Mouse (Mus musculus) brain, embryonic 18.5 days (tissue): ENCODE measurements around the gene Pgk1.
"Not testable (repeated sequence)": the region's sequence is repeated elsewhere in the genome, so short reads cannot be mapped to it uniquely, and the experiment has no call there.

ENCODE experiments used
- DNase-seq: peaks from one replicate; pipeline ENCODE4 v3.0.0-alpha.2; 2012; ENCODE audit warnings: low read depth, low spot score

The Pgk1 gene

GRCm38 (mm10) chrX:106186713-106187649 is at the start of gene Pgk1:
Gene Pgk1 (plus strand): TSS chrX:106187100.
- DNase-seq: peak; percentile 92

DNA sequence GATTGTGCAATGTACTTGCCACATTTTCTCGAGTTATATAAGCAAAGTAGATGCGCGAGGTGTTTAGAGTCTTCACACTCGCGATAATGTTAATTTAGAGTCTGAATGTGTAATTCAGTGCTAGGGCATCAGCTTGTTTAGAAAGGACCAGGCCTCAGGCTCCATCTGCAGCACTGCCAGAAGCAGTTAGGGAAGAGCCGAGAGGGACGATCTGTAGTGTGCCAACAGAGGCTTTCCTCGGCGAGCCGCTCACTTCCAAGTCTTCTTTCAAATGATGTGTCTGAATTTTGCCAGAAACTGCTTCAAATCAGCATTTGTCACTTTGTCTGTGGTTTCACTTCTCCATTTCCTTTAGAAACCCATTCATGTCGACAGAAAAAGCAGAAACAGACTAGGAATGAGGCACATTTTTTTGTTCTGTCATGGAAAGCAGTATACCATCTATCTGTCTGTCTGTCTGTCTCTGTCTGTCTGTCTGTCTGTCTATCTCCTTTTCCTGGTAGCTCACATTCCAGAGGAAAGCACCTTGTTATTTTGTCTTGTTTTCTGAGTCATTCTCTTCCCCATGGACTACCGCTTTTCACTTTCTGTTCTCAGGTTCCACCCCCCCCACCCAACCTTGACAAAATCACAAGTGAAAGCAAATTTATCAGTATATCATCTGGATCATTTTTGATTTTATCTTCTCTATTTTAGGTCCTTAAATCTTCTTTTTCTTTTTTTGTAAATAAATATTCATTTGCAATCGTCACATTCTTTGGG is 47.4 kb upstream of the Pgk1 start:
- DNase-seq: no peak

GRCm38 (mm10) chrX:106142936-106143335 is 44.0 kb upstream of the Pgk1 start, which contains the start of gene Tlr13:
Gene Tlr13 (plus strand): TSS chrX:106143204.
- DNase-seq: no peak

- DNase-seq: no peak
These were observed 38.7 kb upstream of the Pgk1 start for GRCm38 (mm10) chrX:106148185-106148584.

GRCm38 (mm10) chrX:106149460-106149859 is 37.4 kb upstream of the Pgk1 start:
- no peak for DNase-seq

- DNase-seq: no peak
These were observed 32.7 kb upstream of the Pgk1 start for GRCm38 (mm10) chrX:106154180-106154586.

GRCm38 (mm10) chrX:106155892-106156291 is 31.0 kb upstream of the Pgk1 start:
- no peak for DNase-seq

DNA sequence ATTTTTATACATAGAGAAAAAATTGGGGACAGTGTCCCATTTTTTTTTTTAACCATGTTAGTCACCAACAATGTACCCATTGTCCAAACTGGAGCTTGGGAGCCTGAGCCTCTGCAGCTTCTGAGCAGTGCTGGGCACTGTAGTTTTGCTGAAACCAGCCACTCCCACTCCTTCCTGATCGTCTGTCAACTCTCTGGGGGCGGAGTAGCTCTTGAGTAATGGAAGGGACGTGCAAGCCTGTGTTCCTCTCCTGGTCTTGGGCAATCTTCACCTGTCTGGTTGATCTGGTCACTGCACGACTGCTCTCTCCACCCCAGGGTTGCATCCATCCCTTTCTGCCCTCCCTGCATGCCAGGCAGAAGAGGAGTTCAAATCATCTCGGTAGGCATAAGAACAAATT is 22.9 kb upstream of the Pgk1 start:
- DNase-seq: no peak

DNA sequence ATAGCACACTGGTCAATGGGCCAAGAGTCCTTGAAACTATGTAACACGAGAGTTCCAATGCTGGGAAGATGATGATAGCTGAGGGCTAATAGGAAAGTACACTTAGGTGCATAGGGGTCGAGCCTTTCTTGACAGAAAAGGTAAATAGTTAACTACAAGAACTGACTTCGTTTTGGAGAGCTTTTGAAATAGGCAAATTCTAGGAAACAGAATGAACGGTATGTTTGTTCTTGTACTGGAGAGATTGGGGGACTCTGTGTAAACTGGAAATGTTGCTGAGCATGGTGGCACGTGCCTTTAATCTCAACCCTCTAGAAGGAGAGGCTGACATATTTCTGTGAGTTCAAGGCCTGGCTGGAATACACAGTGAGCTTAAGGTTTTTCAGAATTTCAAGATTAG is 22.3 kb upstream of the Pgk1 start:
- no peak for DNase-seq

- DNase-seq: no peak
These were observed 21.8 kb upstream of the Pgk1 start for GRCm38 (mm10) chrX:106165089-106165488.

- peak; percentile 56 for DNase-seq
These were observed 15.6 kb upstream of the Pgk1 start for GRCm38 (mm10) chrX:106171106-106171852.

GRCm38 (mm10) chrX:106171853-106172154 is 15.1 kb upstream of the Pgk1 start:
- no peak for DNase-seq

DNA sequence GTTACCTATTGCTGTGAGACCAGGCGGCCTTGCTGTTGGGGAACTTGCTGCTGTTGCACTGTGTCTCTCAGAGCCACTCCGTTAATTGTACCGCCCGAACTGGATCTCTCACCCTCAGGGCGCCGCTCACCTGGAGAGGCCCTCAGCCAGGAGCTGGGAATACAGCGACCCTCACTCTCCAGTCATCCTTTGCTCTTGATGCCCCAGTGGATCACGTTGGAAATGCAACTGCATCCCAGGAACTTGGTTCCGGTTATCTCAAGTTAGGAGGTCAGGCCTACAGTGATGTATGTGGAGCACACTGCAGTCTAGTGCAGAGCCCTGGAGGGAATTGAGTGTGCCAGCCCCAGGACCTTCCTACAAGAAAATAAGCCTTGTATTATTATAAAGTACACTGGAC is 10.6 kb upstream of the Pgk1 start:
- DNase-seq: no peak

DNA sequence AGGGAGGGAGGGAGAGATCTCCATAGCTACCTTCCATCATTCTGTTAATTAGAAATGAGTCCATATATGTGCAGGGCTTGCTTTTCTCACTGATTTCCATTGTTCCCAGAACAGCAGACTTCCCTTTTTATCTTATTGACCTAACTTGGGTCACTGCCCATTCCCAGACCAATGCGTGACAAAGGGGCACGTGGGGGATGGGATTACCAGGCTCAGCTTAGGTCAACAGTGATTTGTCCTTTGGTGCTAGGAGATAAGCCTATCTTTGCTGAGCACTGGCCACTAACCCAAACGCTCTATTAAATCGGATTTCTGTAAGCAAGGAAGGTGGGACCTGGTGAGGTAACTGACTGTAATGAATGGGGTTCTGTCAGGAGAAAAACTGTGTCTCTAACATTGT is 2.6 kb upstream of the Pgk1 start:
- DNase-seq: no peak

DNA sequence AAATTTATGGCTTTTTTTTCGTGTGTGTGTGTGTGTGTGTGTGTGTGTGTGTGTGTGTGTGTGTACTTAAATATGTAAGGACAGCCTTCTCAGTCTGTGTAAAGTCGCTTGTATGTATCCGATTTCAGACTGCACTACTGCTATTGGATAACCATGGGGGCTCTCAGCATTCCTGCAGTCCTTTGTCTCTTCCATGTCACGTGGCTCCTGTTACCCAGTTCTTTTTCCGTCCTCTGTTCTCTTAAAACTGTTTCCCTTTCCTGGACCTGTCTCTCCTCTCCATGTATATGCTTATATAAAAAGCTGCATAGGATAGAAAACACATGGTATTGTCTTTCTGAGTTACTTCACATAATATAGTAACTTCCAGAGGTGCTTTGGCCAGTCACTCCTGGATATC is 1.2 kb upstream of the Pgk1 start:
- DNase-seq: no peak

DNA sequence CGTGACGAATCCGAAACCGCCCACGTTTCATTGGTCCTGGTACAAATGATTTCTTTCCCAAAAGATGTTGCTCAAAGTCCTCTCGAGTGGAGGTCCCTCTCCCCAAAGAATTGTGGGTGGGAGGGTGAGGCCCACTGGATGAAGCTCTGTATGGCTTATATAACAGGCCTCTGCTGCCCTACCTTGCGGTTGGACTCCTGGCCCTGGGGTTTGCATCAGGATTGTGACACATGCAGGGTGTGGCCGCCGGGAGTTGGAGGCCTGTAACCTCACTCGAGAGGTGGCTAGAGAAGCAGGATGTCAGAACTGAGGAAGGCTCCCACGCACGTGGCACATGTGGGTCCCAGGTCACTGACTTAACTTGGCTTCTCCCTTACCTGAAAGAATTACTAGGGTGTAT is 837 bp downstream of the Pgk1 start:
- no peak for DNase-seq

GRCm38 (mm10) chrX:106189356-106189755 is 2.5 kb downstream of the Pgk1 start:
- no peak for DNase-seq

DNA sequence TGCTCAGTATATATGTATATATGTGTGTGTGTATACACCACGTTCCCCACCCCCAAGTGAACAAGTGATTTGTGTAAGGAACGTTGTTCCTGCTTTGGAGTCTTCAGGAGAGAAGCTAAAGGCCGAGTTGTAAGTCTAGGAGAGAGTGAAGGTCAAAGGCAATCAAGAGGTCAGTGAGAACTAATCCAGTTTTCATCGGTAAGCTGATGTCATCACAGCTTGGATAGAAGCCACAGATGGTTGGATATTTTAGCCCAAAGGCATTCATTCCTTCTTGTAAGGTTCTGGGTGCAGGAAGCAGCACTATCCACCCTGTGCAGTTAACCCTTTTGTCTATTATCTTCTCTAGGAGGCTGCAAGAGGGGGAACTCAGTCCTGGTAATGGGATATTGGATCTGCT is 3.2 kb downstream of the Pgk1 start:
- no peak for DNase-seq

- DNase-seq: not testable (repeated sequence)
These were observed 7.5 kb downstream of the Pgk1 start for GRCm38 (mm10) chrX:106194361-106194760.

GRCm38 (mm10) chrX:106197308-106197707 is 10.4 kb downstream of the Pgk1 start:
- no peak for DNase-seq

GRCm38 (mm10) chrX:106198904-106199303 is 12.0 kb downstream of the Pgk1 start:
- DNase-seq: no peak

DNA sequence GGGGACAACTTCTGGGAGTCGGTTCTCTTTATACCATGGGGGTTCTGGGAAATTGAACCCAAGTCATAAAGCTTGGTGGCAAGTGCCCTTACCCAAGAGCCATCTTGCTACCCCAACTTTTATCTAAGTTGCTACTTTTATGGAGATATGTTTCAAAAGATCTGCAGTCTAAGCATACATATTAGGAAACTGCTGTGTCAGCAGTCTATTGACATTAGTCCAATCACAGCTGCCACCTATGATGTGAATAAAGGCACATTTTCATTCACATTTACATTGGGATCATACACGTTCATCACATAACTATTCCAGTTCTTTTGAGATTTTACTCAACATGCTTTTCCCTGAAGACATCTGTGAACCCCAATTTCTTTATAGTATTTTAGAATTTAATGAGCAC is 22.2 kb downstream of the Pgk1 start:
- DNase-seq: no peak
